Mouse (Mus musculus): ENCODE measurements around the gene Ankrd39.

The Ankrd39 gene

GRCm38 (mm10) chr1:36546888-36547471, at the start of gene Ankrd39:
Gene Ankrd39, minus strand, starts transcription at chr1:36547445.
- peak; percentile 97 for DNase-seq (ENCODE audit: low spot score in 2 of 2)

DNA sequence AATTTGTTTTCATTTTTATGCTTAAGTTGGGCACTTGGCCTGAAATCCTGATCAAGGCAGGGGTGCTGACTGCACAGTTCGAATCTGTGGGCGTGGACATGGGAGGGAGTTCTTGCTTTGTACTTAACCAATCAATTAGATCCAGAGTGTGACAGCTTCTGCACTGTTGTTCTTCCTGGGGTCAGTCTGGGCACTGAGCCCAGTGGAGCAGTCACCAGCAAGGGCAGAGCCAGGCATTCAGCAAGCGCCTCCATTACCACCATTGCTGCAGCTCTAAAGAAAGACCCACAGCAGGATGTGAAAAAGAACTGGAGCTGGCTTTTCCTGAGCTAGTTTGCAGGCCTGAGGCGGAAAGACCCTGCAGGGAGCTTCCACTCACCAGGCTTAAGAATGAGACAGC, 48.9 kb upstream of the Ankrd39 start:
- DNase-seq (ENCODE audit: low spot score in 2 of 2): no peak

GRCm38 (mm10) chr1:36595167-36595931, 48.1 kb upstream of the Ankrd39 start:
- no peak for DNase-seq (ENCODE audit: low spot score in 2 of 2)

- DNase-seq (ENCODE audit: low spot score in 2 of 2): no peak
Observed at GRCm38 (mm10) chr1:36593099-36593498, 45.9 kb upstream of the Ankrd39 start.

GRCm38 (mm10) chr1:36591408-36591807, 44.2 kb upstream of the Ankrd39 start:
- DNase-seq (ENCODE audit: low spot score in 2 of 2): no peak

DNA sequence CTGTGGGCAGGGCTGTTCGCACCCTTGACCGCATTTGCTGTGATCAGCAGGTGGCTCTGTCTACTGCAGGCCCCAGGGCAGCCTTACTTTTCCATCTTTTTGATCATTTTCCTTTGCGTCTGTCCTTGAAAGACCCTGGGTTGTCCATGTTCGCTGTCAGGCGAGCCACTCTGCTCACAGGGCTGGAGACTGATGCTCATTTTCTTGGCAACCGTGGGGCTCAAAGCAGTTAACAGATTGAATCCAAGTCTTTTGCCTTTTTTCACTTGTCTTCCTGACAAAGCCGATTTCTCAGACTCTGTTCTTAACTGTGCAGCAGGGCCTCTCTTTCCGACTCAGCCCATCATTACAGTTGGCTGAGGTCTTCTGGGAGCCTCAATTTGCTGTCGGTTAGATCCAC, 43.4 kb upstream of the Ankrd39 start:
- no peak for DNase-seq (ENCODE audit: low spot score in 2 of 2)

GRCm38 (mm10) chr1:36589486-36589885, 42.2 kb upstream of the Ankrd39 start:
- DNase-seq (ENCODE audit: low spot score in 2 of 2): no peak

DNA sequence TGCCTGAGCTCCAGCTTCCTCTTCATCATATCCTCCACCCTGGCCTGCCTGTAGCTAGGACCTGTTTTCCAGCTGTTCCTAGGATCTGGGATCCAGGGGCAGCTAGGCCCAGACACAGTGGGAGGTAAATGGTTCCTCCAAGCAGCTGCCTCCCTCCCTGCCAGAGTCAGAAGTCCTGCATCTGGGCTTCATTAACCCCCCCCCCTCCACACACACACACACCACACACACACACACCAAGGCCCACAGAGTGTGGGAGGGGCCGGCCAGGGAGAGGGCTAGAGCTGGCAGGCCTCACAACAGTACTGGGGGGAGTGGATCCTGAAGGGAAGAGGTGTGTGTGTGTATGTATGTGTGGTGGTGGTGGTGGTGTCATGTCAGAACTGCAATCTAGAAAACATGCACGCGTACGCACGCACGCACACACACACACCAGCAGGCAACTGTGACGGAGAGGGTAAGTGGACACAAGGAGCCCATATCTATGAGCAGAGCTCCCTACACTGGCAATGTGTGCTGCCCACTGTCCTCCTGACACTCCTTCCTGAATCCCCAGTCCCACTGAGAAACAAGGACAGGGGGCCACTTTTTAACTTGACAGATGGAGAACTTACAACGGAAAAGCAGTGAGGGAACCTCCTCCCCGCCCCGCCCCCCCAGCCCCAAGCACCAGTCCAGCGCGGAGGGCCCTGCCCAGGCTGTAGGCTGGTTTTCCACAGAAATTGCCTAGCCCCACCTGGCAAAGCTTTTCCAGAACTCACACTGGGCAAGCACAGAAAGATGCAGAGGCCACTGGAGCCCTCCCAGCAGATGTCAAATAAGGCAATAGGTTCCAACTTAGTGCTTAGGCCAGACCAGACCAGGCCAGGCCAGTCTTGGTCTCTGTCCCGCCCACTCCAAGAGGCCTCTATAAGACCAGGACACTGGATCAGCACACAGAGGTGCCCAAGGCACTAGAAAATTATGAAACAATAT, 41.5 kb upstream of the Ankrd39 start:
- no peak for DNase-seq (ENCODE audit: low spot score in 2 of 2)

DNA sequence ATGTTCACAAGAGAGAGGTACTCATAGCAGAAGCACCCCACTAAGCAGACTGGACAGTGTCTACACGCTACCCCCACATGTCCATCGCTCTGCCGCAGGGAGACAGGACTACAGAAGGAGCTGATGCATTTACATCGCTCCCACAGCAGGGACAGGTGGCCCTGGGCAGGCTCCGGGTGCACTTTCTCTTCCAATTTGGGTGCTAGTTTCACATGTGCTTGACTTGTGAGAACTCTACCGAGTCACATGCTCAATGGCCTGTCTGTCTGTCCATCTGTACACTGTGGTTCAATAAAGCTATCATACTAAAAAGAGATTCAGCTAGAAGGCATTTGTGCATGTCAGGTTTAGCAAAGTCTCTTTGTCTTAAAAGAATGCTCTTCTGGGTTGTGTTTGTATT, 40.6 kb upstream of the Ankrd39 start:
- no peak for DNase-seq (ENCODE audit: low spot score in 2 of 2)

DNA sequence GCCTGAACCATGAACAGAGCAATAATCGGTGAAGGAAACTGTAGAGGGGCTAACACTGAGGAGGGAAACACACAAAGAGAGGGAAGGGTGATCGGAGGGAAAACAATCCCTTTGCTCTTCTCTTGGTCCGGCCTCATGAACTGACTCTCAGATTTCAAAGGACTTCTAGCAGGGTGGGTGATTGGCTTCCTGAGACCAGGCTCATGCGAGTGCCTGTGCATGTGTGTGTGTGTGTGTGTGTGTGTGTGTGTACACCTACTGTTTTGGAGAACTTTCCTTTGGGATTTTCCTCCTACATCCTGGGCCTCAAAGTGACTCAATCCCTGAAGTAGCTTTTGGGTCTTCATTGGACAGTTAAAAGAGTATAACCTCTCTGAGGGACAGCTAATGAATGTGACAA, 39.0 kb upstream of the Ankrd39 start:
- no peak for DNase-seq (ENCODE audit: low spot score in 2 of 2)

GRCm38 (mm10) chr1:36583408-36584116, 36.3 kb upstream of the Ankrd39 start:
- DNase-seq (ENCODE audit: low spot score in 2 of 2): no peak

- DNase-seq (ENCODE audit: low spot score in 2 of 2): no peak
Observed at GRCm38 (mm10) chr1:36582211-36582610, 35.0 kb upstream of the Ankrd39 start.

DNA sequence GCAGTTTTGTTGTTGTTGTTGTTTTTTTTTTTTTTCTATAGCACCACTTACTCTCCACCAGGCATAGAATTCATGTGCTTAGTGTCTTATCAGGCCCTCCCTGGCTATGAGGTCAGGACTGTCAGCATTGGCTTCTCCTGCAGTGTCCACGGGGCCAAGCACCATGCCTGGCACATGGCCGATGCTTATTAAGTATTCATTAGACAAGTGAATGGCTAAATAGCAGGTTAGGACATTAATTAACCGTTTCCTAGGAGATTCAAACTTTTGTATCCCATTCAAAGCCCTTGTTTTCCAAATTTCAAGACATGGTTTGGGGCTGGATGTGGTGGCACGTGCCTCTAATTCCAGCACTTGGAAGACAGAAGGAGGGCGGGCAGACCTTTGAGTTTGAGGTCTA, 34.0 kb upstream of the Ankrd39 start:
- no peak for DNase-seq (ENCODE audit: low spot score in 2 of 2)

DNA sequence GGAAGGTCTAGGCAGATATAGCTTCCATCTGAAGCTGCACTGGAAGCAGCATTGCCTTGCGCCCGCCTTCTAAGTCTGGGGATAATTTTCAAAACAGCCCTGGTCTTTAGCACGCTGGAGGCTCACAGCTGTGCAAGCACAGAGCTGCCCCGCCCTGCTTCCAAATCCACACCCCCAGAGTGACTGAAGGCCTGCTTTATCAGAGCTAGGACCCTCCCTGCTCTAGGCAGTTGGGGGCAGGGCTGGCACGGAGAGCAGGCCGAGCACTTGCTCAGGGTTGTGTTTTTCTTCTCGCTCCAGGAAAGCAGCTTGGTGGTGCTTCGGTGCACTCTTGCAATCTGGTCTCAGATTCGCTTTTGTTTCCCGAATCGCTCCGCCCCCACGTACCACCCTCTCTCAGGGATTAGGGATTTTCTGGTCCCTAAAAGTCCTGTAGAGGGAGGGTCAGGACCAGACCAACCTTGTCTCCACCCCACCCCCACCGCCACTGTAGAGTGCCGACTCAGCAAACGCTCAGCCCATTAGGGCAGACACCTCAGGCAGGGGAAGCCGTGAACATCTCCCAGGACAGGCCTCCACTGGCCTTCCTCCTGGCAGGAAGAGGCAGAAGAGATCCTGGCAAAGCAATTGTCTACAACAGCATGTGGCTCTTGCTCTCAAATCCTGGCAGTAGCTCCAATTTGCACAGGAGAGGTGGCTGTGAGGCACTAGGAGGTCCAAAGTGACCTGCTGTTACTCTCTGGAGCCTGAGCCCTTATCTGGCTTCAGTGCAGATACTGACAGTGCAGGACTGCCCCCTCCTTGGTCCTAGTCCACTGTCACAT, 33.4 kb upstream of the Ankrd39 start:
- no peak for DNase-seq (ENCODE audit: low spot score in 2 of 2)

DNA sequence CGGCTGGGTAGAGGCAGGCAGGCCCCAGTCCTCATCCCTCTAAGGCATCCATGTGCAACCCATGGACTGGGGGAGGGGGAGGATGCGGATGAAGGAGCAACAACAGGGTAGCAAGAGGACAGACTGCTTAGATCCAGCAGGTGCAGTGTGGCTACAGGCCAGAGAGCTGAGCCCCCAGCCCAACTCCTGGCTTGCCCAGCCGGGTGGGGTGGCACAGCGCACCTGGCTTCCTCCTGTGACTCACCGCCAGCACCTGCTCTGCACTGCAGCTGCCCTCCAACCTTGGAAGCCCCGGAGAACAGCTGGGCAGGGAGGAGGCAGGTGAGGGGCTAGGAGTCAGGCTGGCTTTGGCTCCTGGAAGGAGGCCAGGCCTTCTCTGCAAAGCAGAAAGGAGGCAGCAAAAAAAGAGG, 32.7 kb upstream of the Ankrd39 start:
- DNase-seq (ENCODE audit: low spot score in 2 of 2): no peak

DNA sequence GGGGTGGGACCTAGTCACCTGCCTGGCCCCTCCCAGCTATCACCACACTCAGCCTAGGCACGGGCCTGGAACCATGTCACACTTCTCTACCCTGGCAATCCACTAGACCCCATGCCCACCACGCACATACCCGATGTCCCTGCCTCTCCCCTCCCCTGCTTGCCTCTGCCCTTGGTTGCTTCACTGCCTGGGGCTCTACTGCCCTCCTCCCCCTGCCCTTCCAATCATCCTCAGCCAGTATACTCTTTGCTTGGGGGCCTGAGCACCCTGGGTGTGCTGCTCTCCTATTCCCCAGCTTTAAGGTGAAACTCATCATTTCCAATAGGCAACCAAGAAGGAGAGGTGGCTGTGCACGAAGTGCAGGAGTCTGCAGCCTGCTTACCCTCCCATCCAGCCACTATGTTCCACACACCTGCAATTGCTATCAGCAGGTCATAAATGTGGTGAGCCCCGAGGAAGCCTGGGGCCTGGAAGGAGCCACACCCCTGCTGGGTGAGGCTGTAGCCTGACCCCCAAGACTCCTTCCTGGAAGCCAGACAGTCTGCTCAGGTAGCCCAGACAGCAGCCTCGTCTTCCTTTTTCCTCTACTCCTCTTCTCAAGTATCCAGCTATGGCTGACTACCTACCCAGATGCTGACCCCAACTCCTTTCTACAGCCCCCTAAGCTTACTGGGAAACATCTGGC, 29.9 kb upstream of the Ankrd39 start:
- no peak for DNase-seq (ENCODE audit: low spot score in 2 of 2)

GRCm38 (mm10) chr1:36575347-36575746, 28.1 kb upstream of the Ankrd39 start:
- DNase-seq (ENCODE audit: low spot score in 2 of 2): no peak

DNA sequence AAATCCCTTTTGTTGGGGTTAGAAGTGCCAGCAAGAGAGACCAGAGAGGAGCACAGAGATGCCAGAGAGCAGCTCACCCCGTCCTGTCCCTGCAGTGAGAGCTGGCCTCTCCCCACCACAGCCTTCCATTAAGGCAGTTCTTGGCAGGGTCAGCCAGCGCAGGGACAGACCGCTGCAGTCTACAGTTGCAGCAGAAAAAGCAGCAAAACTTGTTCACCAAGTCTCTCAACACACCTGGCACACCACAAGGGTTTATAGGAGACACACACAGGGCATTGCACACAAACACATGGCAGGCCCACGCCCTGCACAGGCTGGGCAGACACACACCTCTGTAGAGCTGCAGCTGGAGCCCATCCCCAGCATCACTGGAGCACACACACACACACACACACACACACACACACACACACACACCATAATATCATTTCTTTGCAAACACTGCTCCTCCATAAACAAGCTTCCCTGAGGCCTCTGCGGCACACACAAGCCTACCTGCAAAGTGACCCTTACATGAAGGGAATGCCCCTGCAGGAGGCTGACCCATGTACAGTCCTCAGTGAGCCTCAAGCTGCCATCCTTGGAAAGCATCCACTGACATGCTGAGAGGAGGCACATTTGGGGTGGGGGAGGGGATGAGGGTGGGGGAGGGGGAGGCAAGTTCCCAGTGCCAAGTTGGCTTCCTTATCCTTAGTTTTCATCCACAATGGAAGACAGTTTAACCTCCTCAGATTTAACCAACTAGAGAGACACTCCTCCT, 27.1 kb upstream of the Ankrd39 start:
- no peak for DNase-seq (ENCODE audit: low spot score in 2 of 2)

GRCm38 (mm10) chr1:36573524-36573923, 26.3 kb upstream of the Ankrd39 start:
- DNase-seq (ENCODE audit: low spot score in 2 of 2): no peak

- DNase-seq (ENCODE audit: low spot score in 2 of 2): no peak
Observed at GRCm38 (mm10) chr1:36572709-36573108, 25.5 kb upstream of the Ankrd39 start.
